Mouse (Mus musculus) thymus, adult 2 months (tissue): ENCODE data around the gene Zfp74. TPM values are rescaled to one million over a fixed set of nuclear protein-coding genes. Genes with fewer than 3 reads are reported as not detected.

Experiments
- DNase-seq: peaks from one replicate; pipeline ENCODE4 v3.0.0; 2021
- H3K27ac ChIP-seq: fragments of 200-500 bp; 2 replicates; pipeline ENCODE4 v1.5.1; 2012; ENCODE audit warnings: low read length, control low read depth; ENCODE audit not compliant: control insufficient read depth, insufficient read depth
- H3K27me3 ChIP-seq: fragments of 200-500 bp; 2 replicates; pipeline ENCODE4 v1.6.1; 2012; ENCODE audit warnings: mild to moderate bottlenecking, low read length, moderate library complexity, mixed read lengths; ENCODE audit not compliant: control insufficient read depth, insufficient read depth
- H3K36me3 ChIP-seq: fragments of 200-500 bp; 2 replicates; pipeline ENCODE4 v1.6.1; 2012; ENCODE audit warnings: mild to moderate bottlenecking, low read length, moderate library complexity; ENCODE audit not compliant: control insufficient read depth, insufficient read depth
- H3K4me1 ChIP-seq: fragments of 200-500 bp; replicated peaks from 2 replicates; pipeline ENCODE4 v1.6.1; 2012; ENCODE audit warnings: low read length; ENCODE audit not compliant: control insufficient read depth, insufficient read depth
- H3K4me3 ChIP-seq: fragments of 200-500 bp; 2 replicates; pipeline ENCODE4 v1.5.1; 2012; ENCODE audit warnings: mild to moderate bottlenecking, low read length, control low read depth, moderate library complexity; ENCODE audit not compliant: control insufficient read depth, insufficient read depth
- CTCF ChIP-seq: fragments of 200-500 bp; IDR thresholded peaks from 2 replicates; pipeline ENCODE4 v1.5.1; 2012; ENCODE audit warnings: mild to moderate bottlenecking, control low read depth, low read length, moderate library complexity, borderline replicate concordance; ENCODE audit not compliant: control insufficient read depth, poor library complexity, insufficient read depth; ENCODE audit errors: extremely low read depth
- POLR2A ChIP-seq: fragments of 200-500 bp; IDR thresholded peaks from 2 replicates; pipeline ENCODE4 v1.6.1; 2012; ENCODE audit warnings: mild to moderate bottlenecking, low read length, control low read depth, moderate library complexity; ENCODE audit not compliant: control insufficient read depth, poor library complexity, insufficient read depth; ENCODE audit errors: extremely low read depth
- WGBS: fragments of 180-500 bp; shearing (Covaris S2); methylation state at CpG from one replicate; pipeline ENCODE4 v1.1.7; 2018; 5-methylcytosine and 5-hydroxymethylcytosine counted together
- polyA plus RNA-seq: library from polyadenylated mRNA; depleted of rRNA; stranded (reverse); fragments of >200 nt; gene quantifications from 2 replicates; pipeline ENCODE4 v1.2.3, GENCODE M21; 2012

The Zfp74 gene
- polyA plus RNA-seq, 1 experiment = 11.8 TPM

DNA sequence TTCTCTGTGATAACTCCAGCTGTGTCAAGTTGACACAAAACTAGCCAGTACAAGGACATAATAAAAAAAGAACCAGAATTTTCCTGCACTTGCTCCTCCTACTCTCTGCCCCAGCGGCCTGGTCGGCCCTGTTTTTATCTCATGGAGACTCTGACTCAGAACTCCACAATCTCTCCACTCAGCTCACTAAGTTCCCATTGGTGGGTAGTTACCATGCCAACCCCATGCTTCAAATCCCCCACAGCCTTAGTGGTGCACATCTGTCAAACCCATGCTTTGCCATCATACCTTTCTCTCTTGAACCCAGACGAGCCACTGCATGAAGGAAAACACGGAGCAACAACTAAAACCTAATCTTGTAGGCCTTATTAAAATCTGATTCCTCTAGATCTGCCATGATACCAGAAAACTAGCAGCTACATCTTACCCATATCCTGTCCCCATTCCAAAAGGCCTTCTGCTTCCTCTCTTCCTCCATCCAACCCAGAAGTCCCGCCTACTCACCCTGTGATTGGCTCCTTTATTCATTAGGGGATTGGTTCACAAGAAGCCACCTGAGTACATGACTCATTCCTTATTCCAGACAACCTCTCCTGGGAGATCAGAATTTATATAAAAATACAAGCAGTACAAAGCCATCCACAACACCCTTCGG, 32.3 kb downstream of the Zfp74 start:
- DNase-seq = no peak
- Histone ChIP-seq H3K4me1 (no peaks in the 10 kb centered on the region), H3K27ac (no peak overlapping the region), H3K27me3 (no peaks in the 10 kb centered on the region), H3K4me3 (no peak overlapping the region), H3K36me3 (no peaks in the 10 kb centered on the region)
- TF ChIP-seq POLR2A = no peak
- no peak for TF ChIP-seq CTCF
- WGBS = 88% methylated on average over 6 of the region's 6 CpGs

DNA sequence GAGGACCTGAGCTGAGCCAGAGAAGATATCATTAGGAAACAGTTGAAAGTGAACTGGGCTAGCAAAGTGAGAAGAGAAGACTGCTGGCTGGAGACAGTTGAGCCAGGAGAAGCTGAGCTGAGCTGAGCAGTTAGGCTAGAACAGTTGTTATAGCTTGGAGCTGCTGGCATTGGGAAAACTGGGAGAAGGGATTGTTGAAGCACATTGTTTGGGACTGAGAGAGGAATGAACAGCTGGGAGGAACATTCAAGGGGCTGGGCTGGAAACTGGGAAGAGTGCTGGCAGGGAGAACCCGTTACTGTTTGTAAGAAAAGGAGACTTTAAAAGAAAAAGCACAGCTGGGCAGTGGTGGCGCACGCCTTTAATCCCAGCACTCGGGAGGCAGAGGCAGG, 35.8 kb downstream of the Zfp74 start:
- Histone ChIP-seq H3K27ac (no peak overlapping the region), H3K4me3 (no peak overlapping the region), H3K4me1 (no peaks in the 10 kb centered on the region), H3K27me3 (no peaks in the 10 kb centered on the region), H3K36me3 (no peaks in the 10 kb centered on the region)
- WGBS = 94% methylated on average over 4 of the region's 4 CpGs
- DNase-seq = no peak
- TF ChIP-seq CTCF (no peak), POLR2A (no peak)

GRCm38 (mm10) chr7:29917371-29918061, 36.4 kb downstream of the Zfp74 start:
- TF ChIP-seq CTCF = no peak
- no peak for TF ChIP-seq POLR2A
- 84% methylated on average over 6 of the region's 6 CpGs for WGBS
- no peak overlapping the region for H3K27ac ChIP-seq

GRCm38 (mm10) chr7:29912172-29912571, 41.7 kb downstream of the Zfp74 start:
- 97% methylated on average over 13 of the region's 13 CpGs for WGBS
- H3K36me3 ChIP-seq = no peaks in the 10 kb centered on the region
- DNase-seq = no peak
- H3K27ac ChIP-seq = no peak overlapping the region
- no peak overlapping the region for H3K4me3 ChIP-seq
- H3K4me1 ChIP-seq = 0 out of 2 replicates have a peak, but pooled peaks cover 1% of the 10 kb centered on the region
- H3K27me3 ChIP-seq = no peaks in the 10 kb centered on the region
- TF ChIP-seq CTCF (no peak), POLR2A (no peak)

More at GRCm38 (mm10) chr7:29917371-29918061, 36.4 kb downstream of the Zfp74 start:
- DNase-seq = no peak
- Histone ChIP-seq H3K4me3 (no peak overlapping the region), H3K36me3 (no peaks in the 10 kb centered on the region), H3K27me3 (no peaks in the 10 kb centered on the region), H3K4me1 (no peaks in the 10 kb centered on the region)

GRCm38 (mm10) chr7:29910252-29910651, 43.6 kb downstream of the Zfp74 start:
- no peaks in the 10 kb centered on the region for H3K36me3 ChIP-seq
- TF ChIP-seq CTCF = no peak
- no peak for TF ChIP-seq POLR2A
- DNase-seq = no peak
- no peak overlapping the region for H3K4me3 ChIP-seq
- no peak overlapping the region for H3K27ac ChIP-seq
- no peaks in the 10 kb centered on the region for H3K27me3 ChIP-seq
- peaks cover 4% of the 10 kb centered on the region; the same call in 1 of the 2 replicates for H3K4me1 ChIP-seq
- WGBS = 92% methylated on average over 2 of the region's 2 CpGs

GRCm38 (mm10) chr7:29908130-29908950, 45.5 kb downstream of the Zfp74 start, which contains the start of gene Zfp383:
Gene Zfp383 (plus strand): TSS chr7:29908223.
- Histone ChIP-seq H3K4me1 (peaks cover 4% of the 10 kb centered on the region; the same call in 1 of the 2 replicates), H3K27me3 (no peaks in the 10 kb centered on the region), H3K36me3 (no peaks in the 10 kb centered on the region), H3K4me3 (peak within 1 kb of the TSS; percentile 51), H3K27ac (peak within 1 kb of the TSS; percentile 51; the same call in 1 of the 2 replicates)
- no peak for TF ChIP-seq CTCF
- TF ChIP-seq POLR2A = no peak
- 2% methylated on average over 33 of the region's 33 CpGs for WGBS
- peak; percentile 82 for DNase-seq
